Mouse (Mus musculus) heart, adult 2 months (tissue): Measurements from ENCODE around the gene Fam71f1.

Experiments
- CTCF ChIP-seq: fragments of 200-600 bp; IDR thresholded peaks from 2 replicates; pipeline ENCODE4 v1.8.1; 2022; ENCODE audit warnings: antibody characterized with exemption, mild to moderate bottlenecking, moderate library complexity
- EP300 ChIP-seq: fragments of 200-500 bp; IDR thresholded peaks from 2 replicates; pipeline ENCODE4 v1.6.1; 2011; ENCODE audit warnings: low read depth, low read length, control low read depth; ENCODE audit not compliant: insufficient read depth
- POLR2A ChIP-seq: fragments of 200-500 bp; IDR thresholded peaks from 2 replicates; pipeline ENCODE4 v1.6.1; 2011; ENCODE audit warnings: mild to moderate bottlenecking, low read depth, low read length, control low read depth; ENCODE audit not compliant: insufficient read depth

GRCm38 (mm10) chr6:29299112-29299511 is 19.8 kb upstream of the Fam71f1 start:
- TF ChIP-seq CTCF (no peak), POLR2A (no peak), EP300 (no peak)
